Mouse (Mus musculus) thymus, adult 2 months (tissue): Measurements from ENCODE around the gene Smoc2.

ENCODE experiments used
- CTCF ChIP-seq: fragments of 200-500 bp; IDR thresholded peaks from 2 replicates; pipeline ENCODE4 v1.5.1; 2012; ENCODE audit warnings: mild to moderate bottlenecking, control low read depth, low read length, moderate library complexity, borderline replicate concordance; ENCODE audit not compliant: control insufficient read depth, poor library complexity, insufficient read depth; ENCODE audit errors: extremely low read depth
- POLR2A ChIP-seq: fragments of 200-500 bp; IDR thresholded peaks from 2 replicates; pipeline ENCODE4 v1.6.1; 2012; ENCODE audit warnings: mild to moderate bottlenecking, low read length, control low read depth, moderate library complexity; ENCODE audit not compliant: control insufficient read depth, poor library complexity, insufficient read depth; ENCODE audit errors: extremely low read depth

GRCm38 (mm10) chr17:14249595-14249994 lies 29.7 kb upstream of the Smoc2 start:
- TF ChIP-seq CTCF (no peak), POLR2A (no peak)
